Mouse (Mus musculus) ES-Bruce4 (cell line): ENCODE measurements around the gene Grasp.

Experiments used
- CTCF ChIP-seq: IDR thresholded peaks from one replicate; pipeline ENCODE4 v1.8.1; 2011; ENCODE audit warnings: low read depth, low read length
- POLR2A ChIP-seq: IDR thresholded peaks from one replicate; pipeline ENCODE4 v1.8.1; 2011; ENCODE audit warnings: low read length; ENCODE audit not compliant: insufficient read depth

GRCm38 (mm10) chr15:101277351-101277899, 53.4 kb downstream of the Grasp start:
- no peak for TF ChIP-seq CTCF
- no peak for TF ChIP-seq POLR2A
